Mouse (Mus musculus): ENCODE data around the gene Gm10401.

Gene Gm10401

DNA sequence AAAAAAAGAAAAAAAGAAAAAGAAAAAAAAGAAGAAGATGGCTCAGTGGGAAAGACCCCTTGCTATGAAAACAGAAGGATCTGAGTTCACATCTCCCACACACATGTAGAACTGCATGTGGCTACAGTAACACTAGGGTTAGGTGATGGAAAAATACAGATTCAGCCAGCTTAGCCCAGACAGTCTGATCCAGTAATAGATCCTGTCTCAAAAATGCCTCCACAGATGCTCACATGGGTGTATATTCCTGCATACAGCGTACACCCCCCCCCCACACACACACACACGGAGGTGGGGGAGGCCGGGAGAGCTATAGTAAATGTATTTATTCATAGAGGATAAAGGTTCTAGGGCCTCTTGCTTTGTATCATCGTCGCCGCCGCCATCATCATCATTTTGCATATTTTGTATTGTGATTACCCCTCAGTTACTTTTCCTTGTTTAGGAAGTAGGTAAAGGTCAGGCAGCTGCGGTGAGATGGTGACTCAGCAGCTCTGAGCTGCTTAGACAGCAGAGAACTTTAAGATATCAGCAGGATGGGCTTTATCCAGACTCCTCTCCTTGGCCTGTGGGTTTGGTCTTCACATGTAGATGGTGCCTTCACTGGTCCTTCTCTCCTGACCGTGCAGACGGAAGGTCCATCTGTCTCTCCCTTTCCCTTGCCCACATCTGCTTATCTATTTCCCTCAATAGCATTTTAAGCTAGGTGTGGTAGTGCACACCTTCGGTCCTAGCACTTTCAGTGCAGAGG is 29.2 kb downstream of the Gm10401 start:
- DNase-seq = no peak

DNA sequence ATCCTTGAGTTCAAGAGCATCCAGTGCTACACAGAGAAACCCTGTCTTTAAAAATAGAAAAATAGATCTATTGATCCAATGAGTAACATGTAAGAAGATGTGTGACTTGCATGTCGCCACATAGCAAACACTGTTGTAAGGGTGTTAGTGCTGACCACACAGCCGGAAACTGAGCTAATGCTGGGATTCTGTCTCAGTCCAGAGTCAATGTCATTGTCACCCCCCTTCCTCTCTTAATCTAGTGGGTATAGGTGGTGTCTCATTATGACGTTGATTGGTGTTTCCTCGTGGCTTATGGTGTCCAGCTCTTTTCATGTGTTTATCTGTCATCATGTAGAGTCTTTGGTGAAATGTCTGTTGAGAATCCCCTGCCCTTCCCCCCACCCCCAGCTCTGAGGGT is 31.9 kb downstream of the Gm10401 start:
- DNase-seq = no peak

GRCm38 (mm10) chr5:115063391-115063790 is 34.7 kb downstream of the Gm10401 start:
- no peak for DNase-seq

DNA sequence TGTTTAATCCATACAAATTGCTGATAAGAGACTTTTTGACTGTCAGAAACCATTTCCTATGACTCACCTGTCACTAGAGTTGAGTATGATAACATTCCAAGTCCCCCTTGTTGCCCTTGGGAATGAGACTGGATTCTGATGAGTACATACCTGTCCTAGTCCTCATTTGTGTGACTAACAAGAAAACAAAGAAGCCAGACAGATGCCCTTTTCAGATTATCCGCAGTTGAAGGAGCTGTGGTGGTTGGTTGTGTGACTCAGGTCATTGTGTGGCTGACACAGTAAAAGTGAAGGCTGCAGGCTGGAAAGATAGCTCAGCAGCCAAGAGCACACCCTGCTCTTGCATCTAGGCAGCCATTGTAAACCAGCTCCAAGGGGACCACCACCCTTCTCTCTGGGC is 35.5 kb downstream of the Gm10401 start:
- no peak for DNase-seq

DNA sequence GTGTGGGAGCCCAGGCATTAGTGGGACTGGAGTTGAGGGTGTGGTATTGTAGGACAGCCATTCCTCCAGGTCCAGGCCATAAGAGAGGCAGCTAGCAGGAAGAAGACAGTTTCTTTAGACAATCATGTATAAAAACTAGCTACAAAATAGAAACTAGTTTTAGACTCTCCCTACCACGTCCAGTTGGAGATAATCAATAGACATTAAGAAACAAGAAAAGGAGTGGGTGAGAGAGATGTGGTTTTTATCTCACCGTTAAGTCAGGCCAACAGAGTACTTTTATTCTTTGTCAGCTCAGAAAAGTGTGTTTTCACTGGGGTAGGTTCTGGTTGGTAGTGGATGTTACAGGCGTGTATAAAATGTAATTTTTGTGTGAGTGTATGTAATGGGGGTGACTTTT is 37.1 kb downstream of the Gm10401 start:
- DNase-seq = no peak

GRCm38 (mm10) chr5:115060067-115060695 is 37.9 kb downstream of the Gm10401 start:
- DNase-seq = no peak

DNA sequence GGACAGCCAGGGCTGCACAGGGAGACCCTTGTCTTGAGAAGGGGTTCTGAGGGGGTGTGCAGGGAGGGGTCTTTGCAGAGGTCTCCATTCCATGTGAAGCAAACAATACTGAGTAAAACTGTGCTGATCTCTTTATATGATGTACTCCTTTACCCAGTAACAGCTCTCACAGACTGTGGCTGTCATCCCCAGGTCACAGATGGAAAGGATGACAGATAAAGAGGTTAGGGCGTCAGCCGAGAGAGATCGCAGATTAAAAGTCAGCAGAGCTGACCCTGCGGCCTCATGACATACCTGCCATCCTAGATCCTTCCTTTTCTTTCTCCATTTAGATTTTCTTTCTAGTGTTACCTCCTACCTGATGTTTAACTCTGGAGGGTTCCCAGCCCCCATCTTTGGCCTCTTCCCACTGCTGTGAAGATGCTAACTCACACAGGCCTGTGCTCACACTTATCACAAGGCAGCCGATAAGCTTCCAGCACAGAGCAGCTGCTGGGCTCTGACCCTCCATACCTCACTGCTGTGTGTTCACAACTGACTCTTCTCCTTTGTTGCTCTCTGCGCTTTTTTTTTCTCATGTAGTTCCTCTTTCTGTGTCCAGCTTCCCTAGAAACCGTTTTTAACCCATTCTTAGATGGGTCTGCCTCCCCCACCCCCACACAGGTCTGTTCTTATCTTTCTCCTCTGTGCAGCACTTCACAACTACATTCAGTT is 39.4 kb downstream of the Gm10401 start:
- DNase-seq = no peak

DNA sequence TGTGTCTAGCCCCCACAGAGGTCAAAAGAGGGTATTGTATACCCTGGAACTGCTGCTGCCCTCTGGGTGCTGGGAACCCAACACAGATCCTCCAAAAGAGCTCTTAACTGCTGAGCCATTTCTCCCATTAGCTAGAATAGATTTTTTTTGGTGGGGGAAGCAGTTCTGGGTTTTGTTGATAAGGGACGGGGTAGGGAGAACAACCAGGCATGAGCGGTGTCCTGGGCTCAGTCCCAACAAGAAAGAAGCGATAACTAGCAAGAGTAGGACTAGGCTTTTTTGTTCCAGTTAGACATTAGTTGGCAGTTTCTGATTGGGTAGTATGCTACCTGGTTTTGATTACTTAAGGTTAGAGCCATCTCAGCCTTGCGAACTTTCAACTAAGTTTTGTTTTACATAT is 40.9 kb downstream of the Gm10401 start:
- no peak for DNase-seq

DNA sequence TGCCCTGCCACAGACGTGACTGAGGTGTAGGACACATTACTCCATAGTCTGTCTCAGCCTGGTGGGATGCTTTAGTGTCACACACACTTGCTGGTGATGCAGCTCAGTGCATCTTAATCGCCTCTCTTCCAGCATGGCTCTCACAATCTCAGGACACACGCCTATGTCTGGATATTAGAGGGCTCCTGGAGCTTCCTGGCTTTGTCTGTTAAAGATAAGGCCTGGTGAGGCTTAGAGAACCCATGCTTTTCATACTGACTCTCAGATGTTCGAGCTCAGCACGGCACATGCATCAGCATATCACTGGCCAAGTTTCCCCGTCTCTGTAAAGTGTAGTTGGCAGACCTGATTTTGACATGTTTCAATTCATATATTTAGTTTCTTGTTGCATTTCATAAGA is 42.7 kb downstream of the Gm10401 start:
- no peak for DNase-seq

DNA sequence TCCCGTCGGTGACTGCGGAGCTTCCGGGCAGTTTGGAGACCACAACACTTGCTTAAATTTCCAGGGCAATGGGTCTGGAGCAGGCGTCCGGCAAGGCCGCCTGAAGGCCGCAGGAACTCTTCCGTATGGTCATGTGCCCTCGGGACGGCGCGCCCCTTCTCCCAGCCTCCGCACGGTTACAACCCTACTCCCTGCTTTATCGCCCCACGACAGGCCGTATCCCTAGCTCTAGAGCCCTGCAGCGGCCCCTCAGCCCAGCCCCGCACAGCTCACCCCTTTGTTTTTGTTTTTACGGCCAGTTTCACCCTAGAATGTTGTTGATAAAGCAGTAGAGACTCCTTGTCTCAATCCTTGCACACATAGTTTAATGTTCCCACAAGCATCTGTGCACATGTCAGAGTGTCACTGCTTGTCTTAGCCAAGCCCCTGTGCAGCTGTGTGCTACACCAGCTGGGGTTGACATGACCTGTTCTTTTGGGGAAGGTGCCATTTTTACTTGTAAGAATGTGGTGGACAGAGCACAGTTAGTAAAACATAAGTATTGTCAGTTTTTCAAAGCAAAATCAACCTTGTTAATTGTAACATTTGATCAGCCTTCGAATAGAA is 44.2 kb downstream of the Gm10401 start:
- DNase-seq = no peak

- no peak for DNase-seq
Measured at GRCm38 (mm10) chr5:115052546-115052945, 45.5 kb downstream of the Gm10401 start.

DNA sequence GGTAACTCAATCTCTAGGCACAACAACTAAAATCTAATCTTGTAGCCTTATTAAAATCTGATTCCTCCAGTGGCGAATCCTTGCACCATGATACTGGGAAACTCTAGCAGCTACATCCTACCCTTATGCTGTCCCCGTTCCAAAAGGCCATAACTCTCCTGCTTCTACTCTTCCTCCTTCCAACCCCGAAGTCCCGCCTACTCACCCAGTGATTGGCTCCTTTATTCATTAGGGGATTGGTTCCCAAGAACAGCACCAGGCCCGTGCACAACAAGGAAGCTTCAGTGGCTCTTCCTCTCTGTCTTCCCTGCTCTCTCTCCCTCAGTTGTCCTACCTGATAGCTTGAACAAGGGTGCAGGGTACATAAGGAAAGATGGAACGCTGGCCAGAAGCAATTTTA is 47.3 kb downstream of the Gm10401 start:
- DNase-seq = no peak

GRCm38 (mm10) chr5:115049692-115050091 is 48.4 kb downstream of the Gm10401 start:
- DNase-seq = no peak
